ENCODE assay signal across 8 mouse cellular contexts in genomic region chr17:8505669-8506426, GRCm38 (mm10). TPM values are rescaled to one million over a fixed set of nuclear protein-coding genes. Genes with fewer than 3 reads are reported as not detected.
DNase-seq lines count a peak whose midpoint lies in the region; ATAC-seq and TF ChIP-seq lines count a peak whose summit lies in the region.

No protein-coding gene starts in this region.

- H3K36me3 ChIP-seq in hindbrain, embryonic 12.5 days, result no peaks in the 10 kb centered on the region

- H3K4me1 ChIP-seq in hindbrain, embryonic 12.5 days, result peaks cover 33% of the 10 kb centered on the region

- WGBS in hindbrain, embryonic 12.5 days, result 1% methylated on average over 20 of the region's 20 CpGs

- peak overlapping the region; percentile 47 for H3K9ac ChIP-seq in hindbrain, embryonic 12.5 days

- POLR2A ChIA-PET in Patski (lab: Charles Lee), result no interaction called here

- TF ChIP-seq CTCF in Patski (IDR thresholded peaks at IDR 0.05), result no peak

- in situ Hi-C loops in Patski (cut with MboI; ENCODE audit: low pct_unique_long_range_greater_than_20kb), result no loop called here

- ATAC-seq in Patski, result peak; percentile 80
- peak; percentile 77 for ATAC-seq in hindbrain, embryonic 12.5 days (ENCODE audit: low FRiP score)

- no peaks in the 10 kb centered on the region for H3K9me3 ChIP-seq in hindbrain, embryonic 12.5 days (replicated peaks)

- peak; percentile 27 for DNase-seq in Patski (ENCODE audit: low read depth, low spot score)
- peak; percentile 96 for DNase-seq in cerebellum, adult 9-10 months
- DNase-seq in frontal cortex, postnatal 14 days (ENCODE audit: low spot score in 2 of 2), result peak; percentile 84 to 85
- DNase-seq in layer of hippocampus, postnatal 36 days, result peak; percentile 89 to 90
- DNase-seq in lung, postnatal 25 days (ENCODE audit: low spot score), result peak; percentile 68
- peak; percentile 85 for DNase-seq in ovary, postnatal 36 days (ENCODE audit: low spot score)
- DNase-seq in urinary bladder, postnatal 14 days (ENCODE audit: low spot score), result peak; percentile 78

- H3K4me3 ChIP-seq in hindbrain, embryonic 12.5 days, result peak overlapping the region; percentile 30

- H3K4me2 ChIP-seq in hindbrain, embryonic 12.5 days (replicated peaks), result peak overlapping the region; percentile 63

- H3K27ac ChIP-seq in hindbrain, embryonic 12.5 days, result peak overlapping the region; percentile 66

- CTCF ChIA-PET in Patski (lab: Charles Lee), result interaction anchor here (1.0 to 1.7 kb wide), 3 partner anchors 15 to 21 kb away, joined by 3 to 4 read pairs (median 3); no protein-coding TSS in a partner anchor

- peaks cover 4% of the 10 kb centered on the region for H3K27me3 ChIP-seq in Patski
- H3K27me3 ChIP-seq in hindbrain, embryonic 12.5 days, result peaks cover 17% of the 10 kb centered on the region

RNA-seq across cellular contexts. Expression of gene Pde10a, which starts 19.3 kb away (rescaled TPM):
- polyA plus RNA-seq in Patski (2021), result 7.7 TPM
- 12.4 and 13.9 TPM in 2 replicates for polyA plus RNA-seq in hindbrain, embryonic 12.5 days (2016; fragmentation: Nextera tagmentation; extraction: Ambion mirVana)
- total RNA-seq in layer of hippocampus, postnatal 36 days (2021), result 10 to 100 TPM; 61.6 to 68.7 TPM

Comparison
In these comparisons a context has a peak if more than half of its experiments do, and no peak if none do; other contexts are left out.
1. Peak in every context shown above with its lines: DNase-seq, ATAC-seq, H3K4me3 ChIP-seq and H3K27ac ChIP-seq.
2. DNase-seq: peak in every context shown above with its lines; median percentile 96 in cerebellum, adult 9-10 months; 90 in layer of hippocampus, postnatal 36 days; 85 in ovary, postnatal 36 days; 84 in frontal cortex, postnatal 14 days; 78 in urinary bladder, postnatal 14 days; 68 in lung, postnatal 25 days; 27 in Patski.